Mouse (Mus musculus) MEL (cell line): Measurements from ENCODE around the gene Ywhah. TPM values are rescaled to one million over a fixed set of nuclear protein-coding genes. Genes with fewer than 3 reads are reported as not detected.

ENCODE experiments used
- DNase-seq: peaks from one replicate; pipeline ENCODE4 v3.0.0; 2011; ENCODE audit warnings: low read depth, low spot score
- H3K27ac ChIP-seq: 2 replicates; pipeline ENCODE4 v1.5.1; 2012; ENCODE audit warnings: low read depth, mild to moderate bottlenecking, control low read depth, low read length, moderate library complexity; ENCODE audit not compliant: control insufficient read depth
- H3K27me3 ChIP-seq, 2 experiments: fragments of 150-350 bp in 1 of 2; sonication (generic) in 1 of 2; 2 replicates each; pipeline ENCODE4 v1.6.1; 2012; ENCODE audit warnings: low read length in 2 of 2, mild to moderate bottlenecking in 2 of 2, improper control_type of control experiment in 1 of 2, moderate library complexity in 1 of 2; ENCODE audit not compliant: insufficient read depth in 2 of 2, control insufficient read depth in 1 of 2
- H3K36me3 ChIP-seq, 2 experiments: 2 replicates each; pipeline ENCODE4 v1.6.1; 2012 to 2014; ENCODE audit warnings: low read length in 2 of 2, improper control_type of control experiment in 1 of 2, inconsistent platforms in 1 of 2, mild to moderate bottlenecking in 1 of 2; ENCODE audit not compliant: insufficient read depth in 2 of 2, control insufficient read depth in 1 of 2
- H3K4me1 ChIP-seq, 2 experiments: fragments of 150-350 bp in 1 of 2; sonication (generic) in 1 of 2; 2 replicates each; pipeline ENCODE4 v1.6.1; 2012; ENCODE audit warnings: low read length in 2 of 2, improper control_type of control experiment in 1 of 2, mild to moderate bottlenecking in 1 of 2; ENCODE audit not compliant: insufficient read depth in 2 of 2, control insufficient read depth in 1 of 2
- H3K4me3 ChIP-seq, 2 experiments: fragments of 150-350 bp in 1 of 2; sonication (generic) in 1 of 2; 2 replicates each; pipeline ENCODE4 v1.5.1; 2012; ENCODE audit warnings: low read depth in 2 of 2, low read length in 2 of 2, mild to moderate bottlenecking in 2 of 2, moderate library complexity in 2 of 2, control low read depth in 1 of 2, improper control_type of control experiment in 1 of 2; ENCODE audit not compliant: control insufficient read depth in 1 of 2, insufficient read depth in 1 of 2
- H3K79me2 ChIP-seq: 2 replicates; pipeline ENCODE4 v1.6.1; 2012; ENCODE audit warnings: mild to moderate bottlenecking, low read length, moderate library complexity; ENCODE audit not compliant: control insufficient read depth, poor library complexity, insufficient read depth
- H3K9ac ChIP-seq: 2 replicates; pipeline ENCODE4 v1.6.1; 2012; ENCODE audit warnings: low read depth, mild to moderate bottlenecking, control low read depth, low read length, moderate library complexity; ENCODE audit not compliant: control insufficient read depth, poor library complexity, severe bottlenecking
- H3K9me3 ChIP-seq: fragments of 150-350 bp; sonication (generic); replicated peaks from 2 replicates; pipeline ENCODE4 v1.6.1; 2012; ENCODE audit warnings: mild to moderate bottlenecking, low read length, improper control_type of control experiment, moderate library complexity; ENCODE audit not compliant: insufficient read depth
- BHLHE40 ChIP-seq: IDR thresholded peaks from 2 replicates; pipeline ENCODE4 v1.6.1; 2012; ENCODE audit warnings: low read depth, mild to moderate bottlenecking, inconsistent platforms, low read length, improper control_type of control experiment, borderline replicate concordance
- CHD2 ChIP-seq: IDR thresholded peaks from 2 replicates; pipeline ENCODE4 v1.6.1; 2011; ENCODE audit warnings: low read length, improper control_type of control experiment
- EP300 ChIP-seq, 2 experiments: IDR thresholded peaks; 2 replicates each; pipeline ENCODE4 v1.6.1; 2011; ENCODE audit warnings: improper control_type of control experiment in 2 of 2, low read length in 2 of 2, low read depth in 1 of 2, mild to moderate bottlenecking in 1 of 2
- ETS1 ChIP-seq: IDR thresholded peaks from 2 replicates; pipeline ENCODE4 v1.6.1; 2012; ENCODE audit warnings: low read depth, mild to moderate bottlenecking, inconsistent platforms, low read length, improper control_type of control experiment, moderate library complexity
- HCFC1 ChIP-seq: IDR thresholded peaks from 2 replicates; pipeline ENCODE4 v1.6.1; 2012; ENCODE audit warnings: low read depth, mild to moderate bottlenecking, inconsistent platforms, low read length, improper control_type of control experiment, moderate library complexity
- KAT2A ChIP-seq: conservative IDR thresholded peaks from 2 replicates; pipeline ENCODE4 v1.6.1; 2012; ENCODE audit warnings: low read depth, low read length, improper control_type of control experiment, inconsistent platforms
- MAFK ChIP-seq: IDR thresholded peaks from 2 replicates; pipeline ENCODE4 v1.6.1; 2011; ENCODE audit warnings: low read depth, mild to moderate bottlenecking, low read length, improper control_type of control experiment, borderline replicate concordance
- MAX ChIP-seq: IDR thresholded peaks from 2 replicates; pipeline ENCODE4 v1.6.1; 2011; ENCODE audit warnings: low read length, improper control_type of control experiment
- NELFE ChIP-seq: IDR thresholded peaks from 2 replicates; pipeline ENCODE4 v1.6.1; 2011; ENCODE audit warnings: low read depth, low read length, improper control_type of control experiment
- NRF1 ChIP-seq: IDR thresholded peaks from 2 replicates; pipeline ENCODE4 v1.6.1; 2014; ENCODE audit warnings: low read depth, mild to moderate bottlenecking, inconsistent platforms, low read length, improper control_type of control experiment, moderate library complexity; ENCODE audit not compliant: poor library complexity, insufficient read depth, severe bottlenecking
- POLR2A ChIP-seq, 2 experiments: IDR thresholded peaks; 2 replicates each; pipeline ENCODE4 v1.6.1; 2011 to 2012; ENCODE audit warnings: low read length in 2 of 2, mild to moderate bottlenecking in 2 of 2, control low read depth in 1 of 2, improper control_type of control experiment in 1 of 2, low read depth in 1 of 2, moderate library complexity in 1 of 2; ENCODE audit not compliant: control insufficient read depth in 1 of 2, insufficient read depth in 1 of 2, poor library complexity in 1 of 2
- POLR2AphosphoS2 ChIP-seq: IDR thresholded peaks from 2 replicates; pipeline ENCODE4 v1.6.1; 2011; ENCODE audit warnings: low read length, improper control_type of control experiment
- POLR2AphosphoS5 ChIP-seq: IDR thresholded peaks from 2 replicates; pipeline ENCODE4 v1.6.1; 2012; ENCODE audit warnings: low read depth, borderline replicate concordance, mild to moderate bottlenecking, inconsistent platforms, low read length, moderate library complexity, mixed read lengths
- RAD21 ChIP-seq: IDR thresholded peaks from 2 replicates; pipeline ENCODE4 v1.6.1; 2011; ENCODE audit warnings: mild to moderate bottlenecking, low read depth, low read length, improper control_type of control experiment
- SIN3A ChIP-seq: IDR thresholded peaks from 2 replicates; pipeline ENCODE4 v1.6.1; 2012; ENCODE audit warnings: low read length, improper control_type of control experiment, inconsistent platforms
- TAL1 ChIP-seq: IDR thresholded peaks from 2 replicates; pipeline ENCODE4 v1.6.1; 2012; ENCODE audit warnings: mild to moderate bottlenecking, inconsistent platforms, low read length, moderate library complexity, mixed read lengths
- TBP ChIP-seq: IDR thresholded peaks from 2 replicates; pipeline ENCODE4 v1.8.0; 2011; ENCODE audit warnings: low read depth, low read length, improper control_type of control experiment
- USF2 ChIP-seq, 2 experiments: IDR thresholded peaks; 2 replicates each; pipeline ENCODE4 v1.6.1; 2011 to 2012; ENCODE audit warnings: improper control_type of control experiment in 2 of 2, low read length in 2 of 2, borderline replicate concordance in 1 of 2, inconsistent platforms in 1 of 2, low read depth in 1 of 2, mild to moderate bottlenecking in 1 of 2; ENCODE audit not compliant: insufficient read depth in 1 of 2
- ZKSCAN1 ChIP-seq: IDR thresholded peaks from 2 replicates; pipeline ENCODE4 v1.6.1; 2012; ENCODE audit warnings: low read depth, mild to moderate bottlenecking, inconsistent platforms, low read length, improper control_type of control experiment, moderate library complexity
- polyA plus RNA-seq, 2 experiments: library from polyadenylated mRNA; stranded (reverse) in 1 of 2; unstranded in 1 of 2; fragments of >175 nt in 1 of 2; fragments of >200 nt in 1 of 2; gene quantifications; 2 replicates each; pipeline versions ENCODE4 v1.2.1 to v1.2.4; 2012; ENCODE audit warnings: low replicate concordance in 2 of 2, low read depth in 1 of 2; ENCODE audit not compliant: insufficient read length in 2 of 2, insufficient read depth in 1 of 2, missing spikeins in 1 of 2
- total RNA-seq: library from RNA; depleted of rRNA; stranded (reverse); fragments of 300-350 nt; gene quantifications from 2 replicates; pipeline ENCODE4 v1.2.3, GENCODE M21; 2012

Ywhah gene
- total and polyA plus RNA-seq, 3 experiments: 80.0 to 312 TPM; not detected in 1

DNA sequence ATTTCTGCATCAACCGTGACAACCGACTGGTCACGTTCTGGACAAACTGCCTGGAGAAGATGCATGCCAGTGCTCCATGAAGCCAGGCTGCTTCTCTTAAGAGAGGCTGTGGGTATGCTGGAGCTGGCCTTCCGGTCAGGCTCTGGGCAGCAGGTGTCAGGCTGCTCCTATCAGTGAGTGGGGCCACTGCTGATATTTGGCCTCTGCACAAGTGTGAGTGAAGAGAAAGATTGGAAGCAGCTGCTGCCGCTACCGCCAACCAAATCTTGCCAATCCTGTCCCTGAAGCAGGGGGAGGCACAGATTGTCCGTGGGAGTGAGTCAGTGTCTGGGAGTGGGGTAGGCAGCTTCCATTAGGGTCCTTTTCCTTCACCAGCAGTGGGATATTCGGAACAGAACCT is 27.5 kb upstream of the Ywhah start:
- H3K27me3 ChIP-seq: no peaks in the 10 kb centered on the region
- H3K79me2 ChIP-seq: no peaks in the 10 kb centered on the region
- H3K9ac ChIP-seq: no peak overlapping the region
- H3K4me3 ChIP-seq: no peak overlapping the region
- peaks cover 0 to 2% of the 10 kb centered on the region in 2 experiments; a peak in 1 of 4 replicates for H3K4me1 ChIP-seq
- DNase-seq: no peak
- H3K36me3 ChIP-seq: peaks cover 0 to 3% of the 10 kb centered on the region in 2 experiments; a peak in 2 of 4 replicates
- no peak overlapping the region for H3K27ac ChIP-seq
- no peaks in the 10 kb centered on the region for H3K9me3 ChIP-seq
- no peak for TF ChIP-seq BHLHE40
- TF ChIP-seq KAT2A: no peak
- TF ChIP-seq POLR2A (IDR thresholded peaks at IDR 0.05; ENCODE audit: control insufficient read depth in 1 of 2, insufficient read depth in 1 of 2, low read depth in 1 of 2, low read length in 2 of 2, poor library complexity in 1 of 2): no peak
- TF ChIP-seq CHD2: no peak
- TF ChIP-seq MAFK: no peak
- TF ChIP-seq EP300 (IDR thresholded peaks at IDR 0.05; ENCODE audit: low read depth in 1 of 2, low read length in 2 of 2): no peak
- TF ChIP-seq POLR2AphosphoS5: no peak
- no peak for TF ChIP-seq SIN3A
- no peak for TF ChIP-seq TAL1
- no peak for TF ChIP-seq MAX
- no peak for TF ChIP-seq ETS1
- no peak for TF ChIP-seq NRF1
- TF ChIP-seq RAD21: no peak
- TF ChIP-seq TBP: no peak
- no peak for TF ChIP-seq USF2 (IDR thresholded peaks at IDR 0.05; ENCODE audit: borderline replicate concordance in 1 of 2, insufficient read depth in 1 of 2, low read depth in 1 of 2, low read length in 2 of 2)
- TF ChIP-seq HCFC1: no peak
- TF ChIP-seq NELFE: no peak
- no peak for TF ChIP-seq POLR2AphosphoS2
- TF ChIP-seq, all 39 proteins: peak for 0

GRCm38 (mm10) chr5:32994471-32994870 is 24.1 kb upstream of the Ywhah start:
- no peak for DNase-seq
- peaks cover 0 to 5% of the 10 kb centered on the region in 2 experiments; a peak in 1 of 4 replicates for H3K4me1 ChIP-seq
- no peaks in the 10 kb centered on the region for H3K27me3 ChIP-seq
- H3K4me3 ChIP-seq: no peak overlapping the region
- H3K36me3 ChIP-seq: peaks cover 0 to 3% of the 10 kb centered on the region in 2 experiments; a peak in 2 of 4 replicates
- no peaks in the 10 kb centered on the region for H3K79me2 ChIP-seq
- H3K9me3 ChIP-seq: no peaks in the 10 kb centered on the region
- TF ChIP-seq ZKSCAN1: no peak
- no peak for TF ChIP-seq ETS1
- no peak for TF ChIP-seq KAT2A
- TF ChIP-seq RAD21: no peak
- TF ChIP-seq POLR2AphosphoS5: no peak
- no peak overlapping the region for H3K9ac ChIP-seq
- no peak overlapping the region for H3K27ac ChIP-seq
